Mouse (Mus musculus) heart, embryonic 16.5 days (tissue): ENCODE measurements at regions not wholly inside any gene's neighbourhood (a gene's known extent, or its start where the extent isn't known, plus 50 kb on each side); places are given as distances from the start of the nearest gene placed in this dataset.

ENCODE experiments used
- ATAC-seq: fragments of 200-750 bp; cut with Nextera tagmentation; replicated peaks from 2 replicates; pipeline ENCODE4 v1.8.0; 2017; ENCODE audit warnings: moderate number of reproducible peaks; ENCODE audit not compliant: insufficient read depth, low FRiP score; ENCODE audit errors: extremely low read depth
- H3K27ac ChIP-seq: fragments of 300-500 bp; sonication (generic); 2 replicates; pipeline ENCODE4 v1.5.1; 2014; ENCODE audit warnings: mild to moderate bottlenecking, low read length, control low read depth, moderate library complexity
- H3K27me3 ChIP-seq: fragments of 300-500 bp; sonication (generic); 2 replicates; pipeline ENCODE4 v1.6.1; 2014; ENCODE audit warnings: low read length, mixed read lengths; ENCODE audit not compliant: control insufficient read depth, insufficient read depth
- H3K36me3 ChIP-seq: fragments of 300-500 bp; sonication (generic); 2 replicates; pipeline ENCODE4 v1.6.1; 2014; ENCODE audit not compliant: control insufficient read depth, insufficient read depth
- H3K4me1 ChIP-seq: fragments of 300-500 bp; sonication (generic); 2 replicates; pipeline ENCODE4 v1.6.1; 2014; ENCODE audit warnings: low read length, mixed read lengths; ENCODE audit not compliant: control insufficient read depth, insufficient read depth
- H3K4me2 ChIP-seq: fragments of 300-500 bp; sonication (generic); 2 replicates; pipeline ENCODE4 v1.6.1; 2014; ENCODE audit warnings: low read depth, mild to moderate bottlenecking, control low read depth, low read length
- H3K4me3 ChIP-seq: fragments of 300-500 bp; sonication (generic); 2 replicates; pipeline ENCODE4 v1.5.1; 2014; ENCODE audit warnings: mild to moderate bottlenecking, control low read depth, low read length
- H3K9ac ChIP-seq: fragments of 300-500 bp; sonication (generic); 2 replicates; pipeline ENCODE4 v1.6.1; 2014; ENCODE audit warnings: low read length, control low read depth
- H3K9me3 ChIP-seq: fragments of 300-500 bp; sonication (generic); replicated peaks from 2 replicates; pipeline ENCODE4 v1.6.1; 2016; ENCODE audit warnings: low read length; ENCODE audit not compliant: control insufficient read depth
- WGBS: fragments of 180-500 bp; shearing (Covaris S2); extraction: QIAGEN DNeasy Blood & Tissue Kit; methylation state at CpG from one replicate; pipeline ENCODE4 v1.1.7; 2014; 5-methylcytosine and 5-hydroxymethylcytosine counted together

DNA sequence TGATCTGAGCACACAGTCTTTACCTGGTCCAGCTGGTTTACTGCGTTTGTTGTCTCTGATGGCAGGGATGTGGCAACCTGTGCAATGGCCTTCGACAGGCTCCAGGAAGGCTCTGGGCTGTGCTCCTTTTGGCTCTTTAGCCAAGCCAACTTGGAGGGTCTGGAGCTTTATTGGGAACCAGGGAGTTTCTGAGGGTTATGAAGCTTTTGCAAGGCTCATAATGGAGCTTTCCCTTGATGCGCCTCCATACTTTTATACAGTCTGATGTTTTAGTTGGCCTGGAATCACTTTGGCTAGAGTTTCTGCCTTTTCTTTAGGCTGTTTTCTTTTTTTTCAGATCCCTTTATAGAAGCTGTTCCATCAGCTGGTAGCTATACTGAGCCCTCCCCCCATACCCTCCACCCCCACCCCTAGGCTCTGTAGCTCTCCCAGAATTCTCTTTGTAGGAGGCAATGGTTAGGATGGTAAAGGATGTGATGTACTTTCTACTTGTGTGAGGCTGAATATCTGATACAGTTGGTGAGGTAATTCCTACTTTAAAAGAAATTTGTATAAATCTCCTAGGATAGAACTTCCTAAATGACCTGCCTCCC lies 429.6 kb downstream of the Pik3r1 start:
- Histone ChIP-seq H3K4me1 (no peaks in the 10 kb centered on the region), H3K9me3 (no peaks in the 10 kb centered on the region), H3K4me3 (no peak overlapping the region), H3K27ac (no peak overlapping the region), H3K4me2 (no peak overlapping the region), H3K9ac (no peak overlapping the region), H3K27me3 (no peaks in the 10 kb centered on the region), H3K36me3 (no peaks in the 10 kb centered on the region)
- WGBS = 79% methylated on average over 3 of the region's 3 CpGs
- ATAC-seq = no peak

GRCm38 (mm10) chr13:101318621-101319020 lies 449.4 kb downstream of the Pik3r1 start:
- Histone ChIP-seq H3K27ac (peak overlapping the region; percentile 46; the same call in 1 of the 2 replicates), H3K4me3 (no peak overlapping the region), H3K4me2 (no peak overlapping the region), H3K9me3 (no peaks in the 10 kb centered on the region), H3K9ac (no peak overlapping the region), H3K27me3 (no peaks in the 10 kb centered on the region), H3K4me1 (peaks cover 12% of the 10 kb centered on the region; the same call in 1 of the 2 replicates), H3K36me3 (no peaks in the 10 kb centered on the region)
- WGBS = 36% methylated on average over 4 of the region's 4 CpGs
- ATAC-seq = no peak

DNA sequence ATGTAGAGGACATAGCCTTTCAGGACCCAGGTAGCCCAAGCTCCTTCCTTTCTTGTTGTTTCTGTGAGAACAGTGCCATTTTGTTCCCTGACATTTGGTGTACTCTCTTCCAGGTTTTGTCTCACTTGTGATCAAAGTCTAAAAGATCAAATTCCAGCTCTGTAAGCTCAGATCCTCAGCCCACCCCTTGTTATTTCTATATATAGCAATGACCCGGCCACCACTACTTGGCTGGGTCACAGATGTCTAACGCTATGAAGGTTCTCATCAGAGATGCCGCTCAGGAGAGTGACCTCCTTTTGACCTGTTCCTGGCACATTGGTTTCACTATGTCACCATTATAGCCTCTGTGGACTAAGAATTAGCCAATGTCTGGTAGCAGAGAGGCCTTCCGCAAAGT lies 451.7 kb downstream of the Pik3r1 start:
- no peaks in the 10 kb centered on the region for H3K27me3 ChIP-seq
- no peaks in the 10 kb centered on the region for H3K36me3 ChIP-seq
- no peak overlapping the region for H3K4me3 ChIP-seq
- no peak overlapping the region for H3K9ac ChIP-seq
- H3K4me1 ChIP-seq = peaks cover 13% of the 10 kb centered on the region; the same call in 1 of the 2 replicates
- no peaks in the 10 kb centered on the region for H3K9me3 ChIP-seq
- H3K27ac ChIP-seq = no peak overlapping the region
- WGBS = 44% methylated on average over 4 of the region's 4 CpGs
- H3K4me2 ChIP-seq = no peak overlapping the region
- ATAC-seq = no peak

GRCm38 (mm10) chr13:101314040-101314439 lies 454.0 kb downstream of the Pik3r1 start:
- Histone ChIP-seq H3K4me3 (no peak overlapping the region), H3K27ac (no peak overlapping the region), H3K9me3 (no peaks in the 10 kb centered on the region), H3K27me3 (no peaks in the 10 kb centered on the region), H3K4me2 (no peak overlapping the region), H3K9ac (no peak overlapping the region), H3K4me1 (peaks cover 16% of the 10 kb centered on the region; the same call in 1 of the 2 replicates), H3K36me3 (no peaks in the 10 kb centered on the region)
- ATAC-seq = no peak

- H3K4me1 ChIP-seq = peaks cover 10% of the 10 kb centered on the region; the same call in 1 of the 2 replicates
- no peaks in the 10 kb centered on the region for H3K27me3 ChIP-seq
- H3K4me2 ChIP-seq = no peak overlapping the region
- H3K36me3 ChIP-seq = no peaks in the 10 kb centered on the region
- ATAC-seq = no peak
- H3K9me3 ChIP-seq = no peaks in the 10 kb centered on the region
- no peak overlapping the region for H3K9ac ChIP-seq
- no peak overlapping the region for H3K4me3 ChIP-seq
- no peak overlapping the region for H3K27ac ChIP-seq
- WGBS = 50% methylated on average over 3 of the region's 3 CpGs
These were observed 456.2 kb downstream of the Pik3r1 start for GRCm38 (mm10) chr13:101311634-101312314.

DNA sequence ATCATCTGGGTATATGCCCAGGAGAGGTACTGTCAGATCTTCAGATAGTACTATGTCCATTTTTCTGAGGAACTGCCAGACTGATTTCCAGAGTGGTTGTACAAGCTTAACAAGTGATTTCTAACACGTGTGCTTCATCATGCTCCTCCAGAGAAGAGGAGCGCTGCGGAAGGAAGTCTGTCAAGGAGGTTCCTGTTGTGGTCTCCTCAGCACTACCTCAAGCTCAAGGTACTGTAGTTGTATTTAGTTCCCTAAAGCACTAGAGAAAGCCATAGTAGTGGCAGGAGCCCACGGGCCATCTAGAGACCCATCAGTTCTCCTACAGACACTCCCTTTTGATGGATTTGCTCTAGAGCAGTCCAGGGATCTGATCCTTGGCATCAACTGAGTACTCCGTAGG lies 459.3 kb downstream of the Pik3r1 start:
- Histone ChIP-seq H3K9me3 (no peaks in the 10 kb centered on the region), H3K27ac (no peak overlapping the region), H3K36me3 (no peaks in the 10 kb centered on the region), H3K9ac (no peak overlapping the region), H3K4me2 (no peak overlapping the region), H3K4me3 (no peak overlapping the region), H3K4me1 (peaks cover 5% of the 10 kb centered on the region; the same call in 1 of the 2 replicates), H3K27me3 (no peaks in the 10 kb centered on the region)
- no peak for ATAC-seq
- 80% methylated on average over 5 of the region's 5 CpGs for WGBS

DNA sequence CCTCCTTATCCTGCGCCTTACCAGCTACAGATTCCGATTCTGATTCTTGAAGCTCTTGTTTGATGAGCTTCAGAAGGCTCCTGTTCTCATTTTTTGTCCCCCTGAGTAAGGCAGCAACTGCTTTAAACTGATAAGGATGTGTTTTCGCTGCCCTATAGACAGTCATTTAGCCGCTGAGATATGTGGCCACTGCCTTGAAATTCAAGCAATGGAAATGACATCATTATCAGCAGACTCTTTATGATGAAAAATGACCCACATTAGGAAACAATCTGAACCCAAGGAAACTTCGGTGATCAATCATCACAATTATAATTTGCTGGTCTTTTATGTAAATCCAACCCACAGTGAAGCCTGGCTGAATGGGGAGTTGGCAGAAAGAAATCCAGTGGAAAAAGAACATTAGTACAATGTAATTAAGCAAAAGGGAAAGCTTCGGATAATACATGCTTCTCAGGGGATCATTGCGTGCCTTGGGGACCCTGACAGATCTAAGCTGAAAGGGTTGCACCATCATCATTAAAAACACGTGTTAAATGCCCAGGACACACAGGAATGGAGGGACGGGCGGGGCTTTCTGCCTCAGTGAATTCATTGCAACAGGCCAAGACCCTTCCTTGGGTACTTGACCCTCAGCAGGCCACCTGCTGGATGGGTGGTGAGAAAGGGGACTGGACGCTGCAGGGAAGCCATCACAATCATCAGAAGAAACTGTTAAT lies 462.2 kb downstream of the Pik3r1 start:
- ATAC-seq = no peak
- Histone ChIP-seq H3K36me3 (no peaks in the 10 kb centered on the region), H3K9ac (no peak overlapping the region), H3K4me2 (no peak overlapping the region), H3K4me1 (no peaks in the 10 kb centered on the region), H3K27ac (no peak overlapping the region), H3K27me3 (no peaks in the 10 kb centered on the region), H3K4me3 (no peak overlapping the region), H3K9me3 (no peaks in the 10 kb centered on the region)
- 70% methylated on average over 11 of the region's 11 CpGs for WGBS

- Histone ChIP-seq H3K27me3 (no peaks in the 10 kb centered on the region), H3K27ac (no peak overlapping the region), H3K9me3 (no peaks in the 10 kb centered on the region), H3K4me1 (no peaks in the 10 kb centered on the region), H3K36me3 (no peaks in the 10 kb centered on the region), H3K4me3 (no peak overlapping the region), H3K9ac (no peak overlapping the region), H3K4me2 (no peak overlapping the region)
- no peak for ATAC-seq
- WGBS = 64% methylated on average over 6 of the region's 6 CpGs
These were observed 463.0 kb downstream of the Pik3r1 start for GRCm38 (mm10) chr13:101305063-101305462.

- H3K27me3 ChIP-seq = no peaks in the 10 kb centered on the region
- H3K4me2 ChIP-seq = no peak overlapping the region
- H3K4me1 ChIP-seq = no peaks in the 10 kb centered on the region
- ATAC-seq = no peak
- no peaks in the 10 kb centered on the region for H3K9me3 ChIP-seq
- H3K36me3 ChIP-seq = no peaks in the 10 kb centered on the region
- 85% methylated on average over 2 of the region's 2 CpGs for WGBS
- no peak overlapping the region for H3K27ac ChIP-seq
- no peak overlapping the region for H3K4me3 ChIP-seq
- H3K9ac ChIP-seq = no peak overlapping the region
These were observed 466.7 kb downstream of the Pik3r1 start for GRCm38 (mm10) chr13:101301361-101301760.
